Mouse (Mus musculus) right cerebral cortex, postnatal 36 days (tissue): Measurements from ENCODE around the gene Pef1.

ENCODE experiments used
- DNase-seq, 2 experiments: peaks; one replicate each; pipeline ENCODE4 v3.0.0; 2022; ENCODE audit warnings: low spot score in 2 of 2, mixed read lengths in 1 of 2

The Pef1 gene

DNA sequence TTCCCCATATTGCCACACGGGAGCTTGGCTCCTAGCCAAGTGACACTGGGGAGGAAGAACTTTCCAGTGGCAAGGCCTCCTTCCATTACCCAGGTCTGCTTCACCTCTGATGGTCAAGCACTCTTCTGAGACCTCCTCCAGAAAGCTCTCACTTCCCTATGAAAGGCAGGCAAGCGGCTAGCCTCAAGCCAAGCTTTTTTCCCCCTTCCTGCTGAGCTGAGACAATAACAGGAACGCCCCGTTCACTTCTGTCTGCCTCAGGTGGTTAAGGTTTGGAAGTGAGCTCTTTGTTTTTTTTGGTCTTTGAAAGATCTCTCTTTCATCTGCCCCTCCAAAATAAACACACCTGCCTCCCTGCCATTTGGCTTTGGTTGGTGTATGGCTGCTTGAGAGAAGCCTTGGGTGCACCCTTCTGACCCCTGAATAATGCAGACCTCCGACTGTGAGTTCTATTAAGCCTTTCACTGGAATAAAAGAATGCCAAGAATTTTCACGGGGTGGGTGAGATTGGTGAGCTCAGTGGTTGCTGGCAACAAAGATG is at the start of gene Pef1:
Gene Pef1, plus strand, starts transcription at position 448 of the 541 bp plus-strand sequence.
- no peak for DNase-seq

GRCm38 (mm10) chr4:130053111-130053510 is 49.2 kb upstream of the Pef1 start:
- DNase-seq = no peak

- DNase-seq = no peak
These were observed 47.6 kb upstream of the Pef1 start for GRCm38 (mm10) chr4:130054727-130055126.

DNA sequence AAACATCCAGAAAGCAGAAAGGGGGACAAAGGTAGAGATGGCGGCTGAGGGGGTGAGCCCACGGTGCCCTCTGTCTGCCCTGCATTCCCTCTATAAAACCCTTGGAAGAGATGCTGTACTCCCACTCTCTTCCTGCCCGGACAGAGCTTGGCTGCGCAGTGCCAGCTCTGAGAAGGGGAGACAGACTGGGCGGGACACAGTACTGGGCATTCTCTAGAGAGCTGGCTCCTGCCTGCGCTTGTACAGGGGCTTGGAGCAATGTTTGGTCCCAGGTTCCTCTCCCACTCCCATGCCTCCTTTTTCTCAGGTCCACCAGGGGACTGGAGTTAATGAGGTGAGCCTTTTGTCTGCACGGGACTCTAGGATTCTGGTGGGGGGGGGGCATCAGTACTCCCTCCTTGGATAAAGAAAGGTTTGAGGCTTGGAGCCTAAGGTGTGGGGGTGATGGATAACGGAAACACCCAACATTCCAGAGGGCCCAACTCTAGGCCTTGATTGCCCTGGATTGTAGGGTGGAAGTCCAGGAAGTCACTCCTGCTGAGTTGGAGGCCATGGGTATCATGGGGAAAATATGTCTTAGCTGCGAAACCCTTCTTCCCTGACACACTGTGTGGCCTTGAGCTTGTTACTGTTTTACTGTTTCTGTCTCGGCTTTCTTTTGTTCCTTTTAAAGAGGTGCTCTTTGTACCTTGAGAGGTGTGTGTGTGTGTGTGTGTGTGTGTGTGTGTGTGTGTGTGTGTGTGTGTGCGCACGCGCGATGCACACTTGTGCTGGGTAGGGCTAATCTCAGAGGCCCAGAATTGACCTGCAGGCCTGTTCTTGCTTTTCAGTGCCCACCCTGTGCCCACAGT is 47.0 kb upstream of the Pef1 start:
- DNase-seq = no peak

DNA sequence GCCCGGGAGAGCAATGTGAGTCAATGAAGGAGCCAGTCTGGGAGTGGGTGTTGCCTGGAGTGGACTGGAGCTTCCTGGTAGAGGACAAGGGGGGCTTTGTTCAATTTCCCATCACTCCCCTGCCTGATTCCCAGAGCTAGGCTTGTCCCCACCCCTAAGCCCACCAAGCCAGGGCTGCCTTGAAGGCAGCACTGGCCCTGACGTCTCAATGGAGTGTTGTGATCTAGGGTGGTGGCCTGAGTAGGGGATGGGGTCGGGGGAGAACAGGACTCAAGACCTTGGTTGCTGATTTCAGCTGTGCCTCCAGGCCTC is 46.4 kb upstream of the Pef1 start:
- no peak for DNase-seq

GRCm38 (mm10) chr4:130056471-130056870 is 45.9 kb upstream of the Pef1 start:
- no peak for DNase-seq

DNA sequence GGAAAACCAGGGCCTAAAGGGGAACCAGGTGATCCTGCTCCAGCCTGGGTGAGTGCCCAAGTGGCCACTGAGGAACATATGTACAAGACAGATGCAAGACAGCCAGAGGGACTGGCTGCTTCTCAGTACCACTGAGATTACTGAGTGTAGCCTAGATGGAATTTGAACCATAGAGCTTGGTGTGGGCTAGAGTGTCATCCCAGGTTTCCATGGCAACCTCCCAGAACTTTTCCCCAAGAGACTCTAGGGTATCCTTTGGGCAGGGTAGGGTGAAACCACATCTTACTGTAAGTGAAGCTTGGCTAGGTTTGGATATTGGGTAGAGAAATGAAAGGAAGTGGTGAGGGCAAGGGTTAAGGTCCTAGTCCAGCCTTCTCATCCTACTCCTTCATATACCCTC is 41.4 kb upstream of the Pef1 start:
- no peak for DNase-seq

DNA sequence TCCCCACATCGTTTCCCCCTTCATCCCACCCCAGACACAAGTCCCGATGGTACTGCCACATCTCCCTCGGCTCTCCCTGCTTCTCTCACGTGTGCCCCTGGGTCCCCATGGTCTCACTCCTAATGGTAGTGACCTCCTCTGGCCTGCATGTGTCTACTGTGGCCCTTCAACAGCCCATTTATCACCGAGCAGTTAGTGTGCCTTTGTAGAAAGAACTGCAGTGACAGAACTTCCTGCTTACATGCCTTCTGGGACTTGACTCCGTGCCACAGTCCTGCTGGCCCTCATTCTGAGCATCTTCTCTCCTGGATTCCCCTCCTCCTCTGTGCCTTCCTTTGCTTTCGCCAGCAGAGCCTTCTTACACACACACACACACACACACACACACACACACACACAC is 39.2 kb upstream of the Pef1 start:
- DNase-seq = no peak

DNA sequence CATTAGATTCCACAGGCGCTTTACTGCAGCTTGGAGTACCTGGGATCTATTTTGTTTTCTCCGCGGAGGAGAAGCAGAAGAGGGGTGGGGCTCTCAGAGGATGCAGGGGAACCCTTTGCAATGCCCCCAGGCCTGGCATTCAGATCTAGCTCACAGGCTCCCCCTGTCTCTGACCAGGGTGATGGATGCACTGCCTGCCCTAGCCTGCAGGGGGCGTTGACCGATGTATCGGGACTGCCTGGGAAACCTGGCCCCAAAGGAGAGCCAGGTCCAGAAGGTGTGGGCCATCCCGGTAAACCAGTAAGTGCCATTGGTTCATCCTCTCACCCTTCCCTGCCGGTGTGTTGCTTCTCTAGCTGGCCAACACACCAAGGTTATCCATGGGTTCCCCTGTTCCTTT is 35.5 kb upstream of the Pef1 start:
- no peak for DNase-seq

GRCm38 (mm10) chr4:130070523-130070922 is 31.8 kb upstream of the Pef1 start:
- no peak for DNase-seq

DNA sequence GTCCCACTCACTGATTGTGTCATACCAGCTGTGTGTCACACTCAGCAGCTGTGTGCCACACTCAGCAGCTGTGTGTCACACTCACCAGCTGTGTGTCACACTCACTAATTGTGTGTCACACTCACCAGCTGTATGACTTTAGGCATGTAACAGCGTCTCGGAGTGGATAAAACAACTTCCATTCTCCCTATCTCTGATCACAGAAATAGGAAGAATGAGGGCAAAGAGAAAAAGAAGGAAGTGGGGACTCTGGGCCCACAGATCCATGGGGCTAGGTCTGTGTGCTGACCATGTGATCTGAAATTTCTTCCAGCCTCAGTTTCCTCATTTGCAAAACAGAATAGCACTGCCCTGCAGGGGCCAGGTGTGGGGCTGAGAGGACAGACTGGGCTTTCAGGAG is 30.6 kb upstream of the Pef1 start:
- DNase-seq = no peak

DNA sequence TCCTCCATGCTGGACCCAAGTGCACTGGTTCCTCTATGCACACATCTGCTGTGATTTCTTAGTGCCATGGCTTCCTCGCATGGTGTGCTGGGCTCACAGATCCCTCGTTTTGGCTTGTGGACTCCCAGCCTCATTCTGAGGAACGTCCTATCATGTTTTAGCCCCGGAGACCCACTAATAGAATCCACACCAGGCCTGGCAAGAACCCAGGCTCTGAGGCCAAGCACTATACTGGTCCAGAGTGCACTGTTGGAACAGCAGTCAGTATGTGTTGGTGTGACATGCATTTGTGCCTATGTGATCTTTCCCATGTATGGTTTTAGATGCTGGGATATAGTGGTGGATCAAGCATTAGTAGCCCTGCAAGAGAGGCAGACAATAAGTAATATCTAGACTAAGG is 29.0 kb upstream of the Pef1 start:
- no peak for DNase-seq

- peak in 1 of 2 experiments; percentile 23 for DNase-seq
These were observed 27.4 kb upstream of the Pef1 start for GRCm38 (mm10) chr4:130074761-130075515.

DNA sequence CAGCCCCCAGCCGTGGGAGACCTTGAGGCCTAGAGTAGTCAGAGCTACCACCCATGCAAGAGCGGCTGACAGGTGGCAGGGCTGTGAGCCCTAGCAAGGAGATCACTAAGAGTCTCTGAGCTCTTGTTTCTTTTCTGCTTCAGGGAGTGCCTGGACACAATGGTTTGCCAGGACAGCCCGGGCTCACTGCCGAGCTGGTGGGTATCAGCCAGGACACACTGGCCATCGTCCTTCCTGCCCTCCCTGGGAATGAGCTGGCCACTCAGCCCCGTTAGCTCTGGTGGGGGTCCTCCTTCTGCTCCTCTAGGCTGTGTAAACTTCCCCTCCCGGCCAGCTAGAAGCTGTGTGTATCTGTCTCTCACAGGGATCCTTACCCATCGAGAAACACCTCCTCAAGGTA is 25.5 kb upstream of the Pef1 start:
- DNase-seq = no peak

DNA sequence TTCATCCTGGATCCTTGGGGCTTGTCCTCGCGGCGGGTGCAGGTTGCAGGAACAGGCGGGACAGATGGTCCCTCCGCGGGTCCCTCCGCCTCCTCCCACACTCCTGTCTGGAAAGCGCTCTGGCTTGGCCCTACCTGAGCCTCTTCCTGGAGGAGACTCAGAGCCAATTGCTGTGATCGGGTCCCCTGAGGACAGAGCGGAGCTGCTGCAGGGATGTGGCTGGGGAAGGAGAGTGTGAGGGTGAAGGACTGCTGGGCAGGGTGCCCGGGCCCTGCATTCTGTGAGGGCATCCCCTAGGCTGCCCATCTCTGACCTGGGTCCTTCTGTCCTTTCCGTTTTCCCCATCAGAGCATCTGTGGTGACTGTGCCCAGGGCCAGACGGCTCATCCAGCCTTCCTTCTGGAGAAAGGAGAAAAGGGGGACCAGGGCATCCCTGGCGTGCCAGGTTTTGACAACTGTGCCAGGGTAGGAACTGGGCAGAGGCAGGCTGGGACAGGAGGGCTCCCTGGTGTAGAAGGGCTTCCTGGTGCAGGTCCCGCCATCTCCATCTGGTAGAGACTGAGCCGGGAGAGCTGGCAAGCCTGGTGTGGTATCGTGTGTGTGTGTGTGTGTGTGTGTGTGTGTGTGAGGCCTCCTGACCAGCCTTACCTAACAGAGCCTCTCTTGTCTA is 23.4 kb upstream of the Pef1 start:
- peak in 1 of 2 experiments; percentile 36 for DNase-seq

- DNase-seq = no peak
These were observed 22.8 kb upstream of the Pef1 start for GRCm38 (mm10) chr4:130079521-130079920.

GRCm38 (mm10) chr4:130081345-130082190 is 20.8 kb upstream of the Pef1 start:
- DNase-seq = peak; percentile 52 to 62

DNA sequence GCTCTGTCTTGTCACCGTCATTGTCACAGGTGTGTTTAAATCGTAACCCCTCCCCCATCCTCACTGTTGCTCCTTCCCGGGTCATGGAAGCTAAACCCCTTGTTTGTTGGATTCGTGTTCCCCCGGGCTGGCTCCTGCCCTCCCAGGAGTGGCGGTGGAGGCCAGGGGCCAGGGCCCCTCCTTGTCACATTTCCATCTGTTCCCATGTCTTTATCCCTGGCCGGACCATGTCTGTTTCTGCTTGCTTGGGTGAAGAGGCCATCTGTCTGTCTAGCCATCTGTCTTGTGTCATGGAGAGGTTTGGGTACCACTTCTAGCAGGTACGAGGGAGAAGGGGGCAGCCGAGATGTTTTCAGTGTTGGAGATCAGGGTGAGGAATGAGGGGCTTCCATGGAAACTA is 20.1 kb upstream of the Pef1 start:
- no peak for DNase-seq

DNA sequence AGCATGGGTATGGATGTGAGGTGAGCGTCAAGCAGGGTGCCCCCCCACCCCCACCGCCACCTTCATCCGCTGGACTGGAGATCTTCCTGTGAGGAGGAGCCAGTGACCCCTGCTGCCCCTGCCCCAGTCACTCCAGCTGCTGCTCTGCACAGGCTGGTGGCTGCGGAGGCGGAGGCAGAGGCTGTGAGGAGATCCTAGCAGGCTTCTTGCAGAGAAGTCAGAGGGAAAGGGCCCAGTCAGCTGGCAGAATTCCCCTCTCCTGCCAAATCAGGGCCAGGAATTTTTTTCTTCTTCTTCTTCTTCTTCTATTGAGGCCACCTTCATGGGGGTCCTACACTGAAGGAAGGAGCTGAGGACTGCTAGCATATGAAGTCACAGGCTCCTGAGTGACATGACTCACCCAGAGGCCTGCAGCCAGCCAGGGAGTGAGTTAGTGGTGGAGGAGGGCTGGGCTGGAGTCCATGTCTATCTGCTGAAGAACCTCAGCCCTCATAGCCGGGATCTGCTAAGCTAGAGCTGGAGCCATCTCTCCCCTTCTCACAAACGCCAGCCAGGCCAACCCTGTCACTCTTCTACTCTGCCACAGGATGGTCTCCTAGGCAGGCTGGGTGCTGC is 17.9 kb upstream of the Pef1 start:
- DNase-seq = no peak

GRCm38 (mm10) chr4:130085246-130085820 is 17.0 kb upstream of the Pef1 start:
- no peak for DNase-seq

GRCm38 (mm10) chr4:130087293-130087692 is 15.1 kb upstream of the Pef1 start:
- peak; percentile 80 to 87 for DNase-seq
